Mouse (Mus musculus): Measurements from ENCODE around the gene Ambra1.

DNA sequence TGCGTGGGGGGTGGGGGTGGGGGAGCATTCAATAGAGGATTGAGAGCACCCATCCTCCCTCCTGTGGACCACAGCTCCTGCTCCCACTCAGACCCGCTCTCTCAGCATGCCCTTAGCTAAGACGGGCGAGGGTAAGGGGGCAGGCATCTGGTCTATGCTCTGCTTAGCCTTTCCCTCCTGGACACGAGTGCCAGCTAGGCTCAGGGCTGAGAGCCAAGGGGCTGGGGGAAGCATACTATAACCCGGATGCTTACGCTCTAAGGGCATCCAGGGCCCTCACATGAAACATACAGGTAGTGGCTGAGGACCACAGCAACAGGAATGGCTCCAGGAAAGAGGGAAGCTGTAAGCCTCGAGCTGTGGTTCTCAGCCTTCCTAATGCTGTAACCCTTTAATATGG, 228.1 kb downstream of the Ambra1 start:
- no peak for TF ChIP-seq CTCF (IDR thresholded peaks at IDR 0.05; ENCODE audit: extremely low read depth, insufficient read depth, low read length)
- no peak for TF ChIP-seq POLR2A (IDR thresholded peaks at IDR 0.05; ENCODE audit: extremely low read depth, insufficient read depth, low read length)
